Mouse (Mus musculus) right cerebral cortex, postnatal 14 days (tissue): Measurements from ENCODE around the gene Rbl2.

Experiments used
- DNase-seq: peaks from one replicate; pipeline ENCODE4 v3.0.0; 2022

Gene Rbl2

DNA sequence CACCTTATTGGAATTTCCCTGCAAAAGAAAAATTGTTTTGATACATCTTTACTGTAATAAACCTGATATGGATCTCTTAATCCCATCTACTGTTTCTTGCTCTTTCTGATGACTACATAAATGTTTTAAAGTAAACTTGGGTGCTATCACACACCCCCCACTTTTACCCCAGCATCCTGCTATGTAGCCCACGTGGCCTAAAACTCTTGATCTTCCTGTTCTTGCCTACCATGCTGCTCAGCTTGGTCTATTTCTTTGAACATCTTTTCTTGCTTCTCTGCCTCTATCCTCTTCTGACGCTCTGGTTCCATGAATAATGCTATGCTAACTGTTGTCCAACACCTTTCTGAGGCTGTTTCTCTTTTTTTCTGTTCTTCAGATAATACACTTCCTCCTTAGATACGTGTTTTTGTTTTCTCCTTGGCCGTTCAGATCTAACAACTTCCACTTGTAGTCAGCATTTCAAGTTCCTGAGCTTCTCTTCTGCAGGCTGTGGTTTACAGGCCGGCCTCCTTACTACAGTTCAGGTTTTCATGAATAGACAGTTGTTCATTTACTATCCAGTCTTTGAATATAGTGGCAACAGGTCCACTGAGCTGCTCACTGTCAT is 42.1 kb downstream of the Rbl2 start:
- DNase-seq = no peak

DNA sequence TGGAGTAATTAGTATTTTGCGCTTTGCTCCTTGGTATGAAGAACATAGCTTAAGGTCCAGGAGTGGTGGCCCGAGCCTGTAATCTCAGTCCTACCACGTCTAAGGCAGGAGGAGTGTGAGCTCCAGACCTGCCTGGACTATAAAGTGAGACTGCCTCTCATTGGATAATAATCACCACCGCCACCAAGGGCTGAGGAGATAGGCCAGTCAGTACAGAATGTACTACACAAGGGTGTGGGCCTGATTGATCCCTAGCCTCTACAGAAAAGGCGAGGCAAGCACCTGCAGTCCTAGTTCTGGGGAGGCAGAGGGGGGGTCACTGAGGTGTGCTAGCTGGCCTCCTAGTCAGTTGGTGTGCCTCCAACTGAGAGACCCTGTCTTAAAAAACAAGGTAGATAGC is 44.6 kb downstream of the Rbl2 start:
- DNase-seq = no peak

DNA sequence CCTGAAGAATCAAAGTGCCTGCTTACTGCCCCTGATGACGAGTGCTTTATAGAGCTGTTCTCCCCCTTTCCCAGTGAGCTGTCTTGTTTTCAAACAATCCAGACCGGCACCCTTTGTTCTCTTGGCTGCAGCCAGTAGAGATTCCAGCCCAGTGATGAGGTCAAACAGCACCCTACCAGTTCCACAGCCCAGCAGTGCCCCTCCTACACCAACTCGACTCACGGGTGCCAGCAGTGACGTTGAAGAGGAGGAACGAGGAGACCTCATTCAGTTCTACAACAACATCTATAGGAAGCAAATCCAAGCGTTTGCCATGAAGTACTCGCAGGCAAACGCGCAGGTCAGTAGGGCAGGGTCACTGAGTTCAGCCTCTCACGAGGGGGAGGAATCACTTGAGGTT is 45.1 kb downstream of the Rbl2 start:
- DNase-seq = no peak

DNA sequence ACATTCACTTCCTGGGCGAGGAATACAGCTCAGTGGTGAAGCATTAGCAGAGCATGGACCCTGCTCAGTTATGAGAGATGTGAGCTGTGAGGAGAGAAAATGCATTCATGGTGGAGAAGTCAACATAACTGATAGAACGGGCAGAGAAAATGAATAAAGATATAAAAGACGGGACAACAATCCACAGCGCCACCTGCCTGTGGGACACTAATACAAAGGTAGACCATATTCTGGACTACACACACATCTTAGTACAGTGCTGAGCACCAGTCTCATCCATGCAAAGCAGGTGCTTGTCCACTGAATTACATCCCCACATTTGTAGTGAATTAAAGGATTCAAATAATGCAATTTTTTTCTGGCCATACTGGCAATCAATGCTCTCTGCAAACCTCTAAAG is 47.7 kb downstream of the Rbl2 start:
- no peak for DNase-seq

DNA sequence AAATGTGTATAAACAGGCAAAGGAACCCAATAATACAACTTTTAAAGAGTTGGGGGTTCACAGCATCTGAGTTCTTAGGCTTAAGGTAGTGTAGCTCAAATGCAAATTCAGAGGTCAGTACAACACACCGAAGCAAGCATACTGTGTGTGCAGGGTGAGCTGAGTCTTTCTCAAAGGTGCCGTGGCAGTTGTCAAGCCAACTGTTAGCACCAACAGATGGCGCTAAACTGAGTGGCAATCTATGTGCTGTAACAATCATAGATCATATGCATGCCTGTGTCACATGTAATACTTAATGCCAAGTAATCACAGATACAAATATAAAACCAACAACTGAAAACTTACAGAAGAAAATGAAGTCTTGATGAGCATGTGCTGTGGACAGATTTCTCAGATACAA is 48.3 kb downstream of the Rbl2 start:
- DNase-seq = no peak

DNA sequence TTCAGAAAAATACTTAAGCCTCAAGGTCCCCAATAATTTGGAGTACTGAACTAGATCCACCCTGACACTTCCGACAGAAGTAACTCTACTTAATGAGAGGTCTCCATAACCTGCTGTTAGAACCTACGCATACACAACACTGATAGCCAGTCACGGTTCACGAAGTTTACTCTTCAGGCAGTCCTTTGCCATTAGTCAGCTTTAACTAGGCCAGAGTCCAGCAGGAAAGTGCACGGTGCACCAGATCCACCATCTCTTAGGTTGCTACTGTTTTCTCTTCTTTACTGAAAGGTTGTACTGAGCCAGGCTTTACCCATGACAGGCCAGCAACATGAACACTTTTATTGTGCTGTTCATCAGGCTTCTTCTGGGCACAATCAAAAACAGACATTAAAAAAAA is 54.5 kb downstream of the Rbl2 start:
- no peak for DNase-seq

DNA sequence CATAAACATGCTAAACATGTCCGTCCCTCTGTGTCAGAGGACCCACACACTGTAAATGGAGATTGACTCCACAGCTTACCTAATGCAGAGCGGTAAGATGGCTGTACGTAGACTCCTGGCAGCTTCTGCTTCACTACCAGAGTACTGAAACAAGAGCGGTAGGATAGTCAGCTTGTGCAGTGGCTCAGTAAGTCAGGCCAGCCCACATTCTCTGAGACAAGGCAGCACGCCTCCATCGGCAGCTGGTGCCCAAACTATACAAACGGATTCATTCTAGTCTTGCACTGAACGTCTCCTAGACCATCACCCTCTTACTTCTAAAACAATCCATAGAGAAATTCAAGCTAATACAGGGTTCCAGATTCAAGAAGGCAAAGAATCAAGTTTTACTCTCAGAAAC is 56.9 kb downstream of the Rbl2 start:
- peak; percentile 20 for DNase-seq

DNA sequence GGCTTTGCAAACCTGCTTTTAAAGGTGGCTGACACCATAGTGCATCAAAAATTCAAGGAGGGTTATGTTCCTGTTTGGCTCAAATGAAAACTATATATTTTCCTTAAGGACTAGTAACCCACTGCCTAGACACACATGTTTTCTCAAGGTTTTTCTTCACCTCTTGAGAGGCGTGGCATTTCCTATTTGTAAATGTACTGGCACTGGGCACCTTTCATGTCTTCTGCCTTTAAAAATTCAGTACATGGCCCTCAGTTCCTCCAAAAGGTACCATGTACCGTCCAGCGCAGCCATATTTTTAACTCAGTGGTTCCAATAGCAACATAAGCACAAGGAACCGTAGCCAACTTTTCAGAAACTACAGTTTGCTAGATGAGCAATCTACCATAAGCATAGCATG is 62.9 kb downstream of the Rbl2 start:
- DNase-seq = no peak

DNA sequence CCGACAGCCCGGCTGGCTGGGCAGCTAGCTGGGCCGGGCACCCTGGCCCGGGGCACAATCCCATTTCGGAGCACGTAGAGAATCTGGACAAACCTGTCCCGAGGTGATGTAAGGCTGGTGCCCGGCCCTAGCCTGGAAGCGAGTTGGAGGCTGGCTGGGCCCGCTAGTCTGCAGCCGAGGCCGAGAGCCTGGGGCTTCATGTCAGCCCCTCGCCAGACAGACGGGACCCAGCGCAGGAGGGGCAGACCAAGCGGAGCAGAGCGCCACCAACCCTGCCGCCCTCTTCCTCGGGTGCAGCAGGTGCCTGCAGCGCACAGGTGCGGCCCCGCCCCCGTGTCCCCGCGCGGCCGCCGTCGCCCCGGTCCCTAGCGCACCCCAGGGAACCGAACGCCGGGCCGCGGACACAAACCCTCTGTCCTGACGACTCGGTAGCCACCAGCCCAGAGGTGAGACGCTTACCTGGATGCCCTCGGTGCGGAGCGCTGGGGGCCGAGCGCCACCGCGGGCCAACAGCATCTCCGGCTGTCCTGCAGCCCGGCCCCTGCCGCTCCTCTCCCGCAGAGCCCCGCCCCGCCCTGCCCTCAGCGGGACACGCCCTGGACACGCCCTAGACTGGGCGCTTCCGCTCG is 63.7 kb downstream of the Rbl2 start:
- DNase-seq = no peak

DNA sequence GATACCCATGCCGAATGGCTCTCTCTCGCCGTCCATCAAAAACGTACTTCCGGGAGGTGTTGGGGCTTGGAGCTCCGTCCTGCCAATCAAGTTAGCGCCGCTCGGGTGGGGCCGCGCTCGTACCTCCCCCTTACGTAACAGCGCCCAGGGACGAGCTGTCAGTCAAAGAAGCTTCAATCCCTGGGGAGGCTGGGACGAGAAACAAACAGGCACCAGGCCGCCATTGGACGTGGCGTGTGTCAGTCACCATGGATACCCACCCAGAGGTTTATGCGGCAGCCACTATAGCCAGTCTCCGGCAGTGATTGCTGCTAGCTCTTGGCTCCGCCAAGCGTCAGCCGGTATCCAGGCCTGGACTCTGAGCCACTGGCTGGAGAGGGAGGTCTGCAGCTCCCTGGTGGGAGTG is 64.2 kb downstream of the Rbl2 start:
- DNase-seq = peak; percentile 99

DNA sequence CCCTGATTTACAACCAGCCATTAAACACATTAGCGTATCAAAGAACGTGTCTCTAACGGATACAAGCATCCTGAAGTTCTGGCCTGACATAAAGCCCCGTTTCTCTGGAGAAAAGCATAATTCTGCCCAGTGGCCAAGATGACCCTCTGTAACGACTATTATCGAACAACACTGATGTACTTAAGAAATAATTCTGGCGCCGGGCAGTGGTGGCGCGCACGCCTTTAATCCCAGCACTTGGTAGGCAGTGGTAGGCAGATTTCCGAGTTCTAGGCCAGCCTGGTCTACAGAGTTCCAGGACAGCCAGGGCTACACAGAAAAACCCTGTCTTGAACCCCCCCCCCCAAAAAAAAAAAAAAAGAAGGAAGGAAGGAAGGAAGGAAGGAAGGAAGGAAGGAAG is 64.8 kb downstream of the Rbl2 start:
- DNase-seq = no peak

DNA sequence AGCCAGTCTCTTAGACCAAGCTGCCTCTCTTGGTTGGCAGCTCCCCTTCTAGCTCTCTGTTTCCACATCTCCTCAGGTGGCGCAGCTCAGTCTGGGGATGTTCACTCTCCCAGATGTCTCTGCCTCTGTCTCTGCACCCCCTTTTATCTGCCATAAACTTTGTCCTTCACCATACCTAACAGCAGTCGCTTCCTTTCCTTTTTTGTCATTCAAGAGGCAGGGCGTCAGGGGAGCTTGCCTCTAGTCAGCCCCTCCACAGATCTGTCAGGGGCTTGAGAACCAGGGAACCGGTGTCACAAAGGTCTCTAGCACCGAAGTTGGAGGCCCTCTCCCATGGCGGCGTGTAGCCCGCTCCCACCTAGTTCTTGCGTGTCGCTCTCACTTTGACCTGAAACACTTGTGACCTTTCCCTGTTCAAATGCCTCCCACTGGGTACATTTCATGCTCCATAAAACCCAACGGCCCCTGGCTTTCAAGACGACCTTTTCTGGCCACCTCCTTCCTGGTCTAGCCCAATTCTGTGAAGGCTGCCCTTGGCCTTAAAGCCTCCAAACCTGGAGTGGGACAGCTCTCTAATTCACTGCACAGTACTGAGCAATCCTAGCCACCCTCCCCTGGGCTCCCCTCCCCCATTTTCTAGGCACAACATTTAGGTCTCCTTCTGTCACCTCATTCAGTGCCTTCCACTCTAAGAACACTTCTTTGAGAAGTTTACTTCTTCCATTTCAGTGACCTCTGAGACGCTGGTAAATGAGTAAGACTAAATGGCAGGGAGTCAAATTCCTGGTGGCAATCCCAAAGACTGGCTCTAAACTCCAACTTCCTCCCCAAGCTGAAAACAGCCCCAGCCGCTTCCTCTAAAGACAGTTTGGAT is 65.7 kb downstream of the Rbl2 start:
- DNase-seq = no peak

DNA sequence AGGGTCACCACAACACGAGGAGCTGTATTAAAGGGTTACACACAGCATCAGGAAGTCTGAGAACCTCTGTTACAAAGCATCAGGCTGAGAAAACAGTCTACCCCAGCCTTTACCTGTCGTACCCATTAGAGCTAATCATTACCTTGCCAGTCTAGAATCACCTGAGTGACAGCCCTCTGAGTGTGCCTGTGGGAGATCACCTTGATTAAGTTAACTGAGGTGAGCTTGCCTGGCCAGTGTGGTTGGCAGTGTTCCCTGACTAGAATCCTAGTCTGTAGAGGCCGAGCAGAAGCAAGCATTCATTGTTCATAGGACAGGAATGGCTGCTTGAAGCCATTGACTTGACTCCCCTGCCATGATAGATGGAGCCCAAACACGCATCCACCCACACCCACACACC is 71.0 kb downstream of the Rbl2 start:
- no peak for DNase-seq

DNA sequence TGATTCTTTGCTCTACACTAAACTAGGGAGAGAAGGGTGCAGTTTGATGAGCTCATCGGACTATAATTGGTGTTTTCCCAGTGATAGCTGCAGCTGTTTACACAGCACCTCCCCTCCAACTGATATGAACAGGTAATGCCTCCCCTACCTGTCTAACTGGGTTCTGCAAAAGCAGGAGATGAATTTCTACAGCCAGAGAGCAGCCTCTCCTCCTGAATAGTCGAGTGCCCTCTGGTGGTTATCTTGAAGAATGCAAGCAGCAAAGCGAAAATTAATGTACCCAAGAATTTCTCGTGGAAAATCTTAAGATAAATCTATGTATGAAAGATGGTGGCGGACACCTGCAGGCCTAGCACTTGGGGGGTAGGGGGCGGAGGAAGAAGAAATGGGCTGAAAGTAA is 77.9 kb downstream of the Rbl2 start:
- DNase-seq = no peak

DNA sequence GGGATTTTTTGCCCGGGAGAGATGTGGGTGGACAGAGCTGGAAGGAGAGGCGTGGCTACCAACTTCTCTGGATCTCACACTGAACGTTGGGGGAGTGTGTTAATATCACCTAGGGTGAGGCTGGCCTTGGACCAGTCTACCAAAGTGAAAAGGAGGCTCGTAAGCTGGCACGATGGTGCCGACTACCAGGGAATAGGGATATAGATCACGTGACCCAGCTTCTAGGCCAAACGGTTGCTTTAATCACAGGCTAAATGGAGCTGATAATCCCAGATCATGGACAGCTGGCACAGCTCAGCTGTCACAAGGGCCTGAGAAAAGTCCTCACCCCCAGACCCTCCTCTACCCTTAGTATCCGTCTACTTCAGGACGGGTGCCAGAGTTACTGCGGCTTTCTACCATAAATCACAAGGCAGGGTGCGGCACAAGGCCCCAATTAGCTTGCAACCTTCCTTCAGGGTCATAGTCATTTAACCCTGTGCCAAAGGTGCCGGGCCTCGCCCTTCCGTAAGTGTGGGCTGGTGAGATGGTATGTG is 78.9 kb downstream of the Rbl2 start:
- DNase-seq = no peak

DNA sequence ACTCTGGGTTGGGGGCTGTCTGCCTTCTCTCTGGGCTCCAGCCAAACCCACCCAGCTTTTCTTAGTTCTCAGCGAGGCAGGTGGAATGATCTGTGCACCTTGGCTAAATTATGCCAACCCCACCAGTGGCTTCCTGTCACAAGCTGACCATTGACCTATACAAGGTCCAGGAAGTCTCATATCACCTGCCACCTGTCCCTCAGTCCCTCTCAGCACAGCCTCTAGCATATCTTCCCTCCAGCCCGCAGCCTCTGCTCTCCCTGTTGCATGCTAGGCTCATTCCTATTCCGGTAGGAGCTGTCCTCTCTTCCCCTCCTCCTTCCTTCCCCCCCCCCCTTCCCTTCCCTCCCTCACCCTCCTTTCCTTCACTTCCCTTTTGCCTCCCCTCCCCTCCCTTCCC is 79.4 kb downstream of the Rbl2 start:
- DNase-seq = no peak

DNA sequence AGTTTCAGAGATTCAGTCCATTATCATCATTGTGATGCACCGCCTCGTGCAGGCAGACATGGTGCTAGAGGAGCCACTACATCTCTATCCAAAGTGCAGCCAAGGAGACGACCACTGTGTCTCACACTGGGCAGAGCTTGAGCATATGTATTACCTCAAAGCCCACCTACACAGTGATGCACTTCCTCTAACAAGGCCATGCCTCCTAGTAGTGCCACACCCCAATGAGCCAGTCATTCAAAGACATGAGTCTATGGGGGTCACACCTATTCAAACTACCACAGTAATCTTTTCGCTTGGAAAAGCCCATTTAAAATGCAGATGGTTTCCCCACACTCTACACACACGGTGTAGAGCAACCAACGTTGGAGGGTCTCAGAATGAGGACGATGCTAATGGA is 81.7 kb downstream of the Rbl2 start:
- no peak for DNase-seq

DNA sequence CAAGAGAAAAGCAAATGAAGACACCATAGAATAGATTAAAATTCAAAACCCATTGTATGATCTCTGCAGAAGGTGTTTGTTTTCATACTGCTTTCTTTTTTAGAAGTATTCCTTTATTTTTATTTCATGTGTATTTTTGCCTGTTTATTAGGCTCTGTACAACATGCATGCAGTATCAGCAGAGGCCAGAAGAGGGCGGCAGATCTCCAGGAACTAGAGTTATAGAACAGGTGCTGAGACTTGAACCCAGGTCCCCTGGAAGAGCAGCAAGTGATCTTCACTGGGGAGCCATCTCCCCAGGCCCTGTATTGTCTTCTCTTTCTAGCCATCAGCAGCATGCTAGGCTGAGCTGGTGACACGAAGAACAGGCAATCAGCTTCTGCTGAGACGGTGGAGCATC is 84.0 kb downstream of the Rbl2 start:
- DNase-seq = no peak

DNA sequence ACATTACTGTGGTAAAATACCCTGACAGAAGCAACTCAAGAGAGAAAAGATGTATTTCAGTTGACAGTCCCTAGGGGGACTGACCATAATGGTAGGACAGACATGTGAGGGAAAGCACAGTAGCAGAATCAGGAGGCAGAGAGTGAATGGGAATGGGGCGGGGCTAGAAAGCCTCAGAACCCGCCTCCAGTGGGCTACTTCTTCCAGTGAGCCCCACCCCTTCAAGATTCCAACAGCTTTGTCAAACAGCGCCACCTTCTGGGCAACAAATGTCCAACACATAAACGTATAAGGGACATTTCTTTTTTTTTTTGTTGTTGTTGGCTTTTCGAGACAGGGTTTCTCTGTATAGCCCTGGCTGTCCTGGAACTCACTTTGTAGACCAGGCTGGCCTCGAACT is 84.7 kb downstream of the Rbl2 start:
- DNase-seq = peak; percentile 18

DNA sequence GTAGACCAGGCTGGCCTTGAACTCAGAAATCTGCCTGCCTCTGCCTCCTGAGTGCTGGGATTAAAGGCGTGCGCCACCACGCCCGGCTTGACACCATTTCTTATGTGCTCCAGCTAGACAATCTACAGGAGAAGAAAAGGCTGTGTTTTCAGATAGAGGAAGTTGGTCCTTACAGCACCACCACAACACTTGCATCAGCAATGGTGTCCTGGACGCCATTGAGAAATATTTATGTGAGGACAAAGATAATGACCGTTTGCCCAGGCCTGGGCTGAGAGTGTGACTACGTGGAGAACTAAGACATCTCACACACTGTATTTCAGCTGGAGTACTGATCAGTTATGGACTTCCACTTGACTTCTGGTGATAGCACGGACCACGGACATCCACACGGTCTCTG is 88.8 kb downstream of the Rbl2 start:
- DNase-seq = no peak

DNA sequence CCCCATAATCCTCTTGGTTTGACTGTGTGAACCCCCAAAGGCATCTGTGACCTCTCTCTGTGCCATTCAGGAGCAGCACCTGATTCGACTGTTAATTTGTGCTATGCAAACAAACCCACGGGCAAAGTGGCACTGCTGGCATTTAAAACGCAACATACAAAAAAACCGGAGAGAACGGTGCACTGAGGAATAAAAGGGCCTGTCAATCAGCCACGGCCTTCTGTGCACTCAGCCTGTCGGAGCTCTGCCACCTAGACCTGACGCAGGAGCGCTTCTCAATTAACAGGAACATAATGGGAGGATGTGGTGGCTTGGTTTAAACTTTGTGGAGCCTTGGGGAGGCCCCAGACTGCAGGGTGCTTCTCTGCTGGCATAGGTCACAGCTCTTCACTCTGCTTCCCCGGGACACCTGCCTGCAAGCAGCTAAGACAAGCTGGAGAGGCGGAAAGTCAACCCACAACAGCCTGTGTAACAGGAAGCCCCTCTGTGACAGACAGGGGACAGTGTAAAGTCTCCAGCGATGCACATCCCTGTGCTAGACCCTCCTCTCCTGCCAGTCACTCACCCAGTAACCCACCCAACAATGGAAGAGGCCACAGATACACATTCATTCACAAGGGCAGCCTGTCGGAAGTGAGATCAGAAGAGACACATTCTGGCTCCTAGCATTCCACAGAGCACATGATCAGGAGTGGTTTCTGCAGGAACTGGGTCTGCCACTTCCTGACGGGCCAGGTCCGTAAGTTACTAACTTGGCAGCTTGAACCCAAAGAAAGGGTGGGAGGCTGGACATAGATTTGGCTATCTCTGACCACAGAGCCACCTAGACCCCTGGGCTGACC is 90.3 kb downstream of the Rbl2 start:
- no peak for DNase-seq

DNA sequence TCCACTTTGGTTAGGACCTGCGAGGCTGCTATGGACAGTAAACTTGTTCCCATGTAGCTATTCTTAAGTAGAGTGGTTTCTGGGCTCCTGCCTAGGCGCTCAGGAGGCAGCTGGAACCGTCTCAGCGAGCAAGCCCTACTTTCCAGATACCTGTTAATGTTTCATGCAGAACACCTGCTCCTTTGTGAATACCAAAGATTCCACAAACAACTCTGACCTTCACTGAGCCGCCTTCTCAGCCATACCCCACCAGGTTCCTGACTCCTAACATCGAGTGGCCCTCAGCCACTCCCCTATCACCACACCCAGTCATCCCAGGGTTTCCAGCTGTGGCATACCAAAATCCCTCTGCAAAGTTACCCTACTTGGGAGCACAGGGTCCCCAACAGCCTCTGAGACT is 100.3 kb downstream of the Rbl2 start:
- no peak for DNase-seq

DNA sequence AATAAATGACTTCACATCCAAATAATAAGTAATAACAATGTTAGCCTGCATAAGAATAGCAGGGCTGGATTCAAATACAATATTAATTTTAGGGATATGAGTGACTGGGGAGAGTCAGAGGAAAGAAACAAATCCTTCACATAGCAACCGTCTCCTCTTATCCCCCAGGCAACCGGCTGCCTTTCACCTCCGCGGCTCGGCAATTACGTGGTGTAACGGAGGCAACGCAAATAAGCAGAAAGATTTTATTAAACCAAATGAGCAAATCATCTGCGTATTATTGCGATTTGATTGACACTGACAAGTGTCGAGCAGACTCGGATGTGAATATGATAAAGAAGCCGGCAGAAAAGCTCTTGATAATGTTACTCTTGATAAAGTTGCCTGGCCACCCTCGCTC is 101.1 kb downstream of the Rbl2 start:
- peak; percentile 18 for DNase-seq
